Mouse (Mus musculus) neural tube, embryonic 14.5 days (tissue): Measurements from ENCODE around the gene Nxph4. TPM values are rescaled to one million over a fixed set of nuclear protein-coding genes. Genes with fewer than 3 reads are reported as not detected.

Source experiments
- ATAC-seq: fragments of 200-750 bp; cut with Nextera tagmentation; 2 replicates; pipeline ENCODE4 v1.8.0; 2017; ENCODE audit warnings: low read depth, mild to moderate bottlenecking, moderate TSS enrichment, moderate library complexity
- H3K27ac ChIP-seq: fragments of 300-500 bp; sonication (generic); 2 replicates; pipeline ENCODE4 v1.5.1; 2014; ENCODE audit warnings: low read depth, mild to moderate bottlenecking, control low read depth, low read length, moderate library complexity, mixed read lengths
- H3K27me3 ChIP-seq: fragments of 300-500 bp; sonication (generic); 2 replicates; pipeline ENCODE4 v1.6.1; 2014; ENCODE audit warnings: low read length; ENCODE audit not compliant: control insufficient read depth, insufficient read depth
- H3K36me3 ChIP-seq: fragments of 300-500 bp; sonication (generic); 2 replicates; pipeline ENCODE4 v1.6.1; 2014; ENCODE audit warnings: low read length, mixed read lengths; ENCODE audit not compliant: control insufficient read depth, insufficient read depth
- H3K4me1 ChIP-seq: fragments of 300-500 bp; sonication (generic); 2 replicates; pipeline ENCODE4 v1.6.1; 2014; ENCODE audit warnings: low read length; ENCODE audit not compliant: control insufficient read depth, insufficient read depth
- H3K4me2 ChIP-seq: fragments of 300-500 bp; sonication (generic); 2 replicates; pipeline ENCODE4 v1.6.1; 2014; ENCODE audit warnings: mild to moderate bottlenecking, low read depth, low read length, control low read depth
- H3K4me3 ChIP-seq: fragments of 300-500 bp; sonication (generic); 2 replicates; pipeline ENCODE4 v1.5.1; 2014; ENCODE audit warnings: low read depth, low read length, control low read depth, mixed read lengths
- H3K9ac ChIP-seq: fragments of 300-500 bp; sonication (generic); replicated peaks from 2 replicates; pipeline ENCODE4 v1.6.1; 2014; ENCODE audit warnings: low read depth, mild to moderate bottlenecking, control low read depth, low read length, mixed read lengths
- H3K9me3 ChIP-seq: fragments of 300-500 bp; sonication (generic); 2 replicates; pipeline ENCODE4 v1.6.1; 2016; ENCODE audit warnings: low read length; ENCODE audit not compliant: control insufficient read depth
- WGBS: fragments of 180-500 bp; shearing (Covaris S2); extraction: QIAGEN DNeasy Blood & Tissue Kit; methylation state at CpG from one replicate; pipeline ENCODE4 v1.1.7; 2014; 5-methylcytosine and 5-hydroxymethylcytosine counted together
- polyA plus RNA-seq: library from polyadenylated mRNA; unstranded; fragments of >200 nt; fragmentation: Nextera tagmentation; extraction: Ambion mirVana; gene quantifications from 2 replicates; pipeline ENCODE4 v1.2.1, GENCODE M21; 2014

The Nxph4 gene
- polyA plus RNA-seq, 1 experiment from 2014 or later = 80.4 TPM

- WGBS = 36% methylated on average over 9 of the region's 9 CpGs
- no peaks in the 10 kb centered on the region for H3K9me3 ChIP-seq
- H3K27ac ChIP-seq = no peak overlapping the region
- ATAC-seq = no peak
- H3K36me3 ChIP-seq = peaks cover 6% of the 10 kb centered on the region; the same call in 1 of the 2 replicates
- peaks cover 43% of the 10 kb centered on the region for H3K4me1 ChIP-seq
- no peak overlapping the region for H3K4me2 ChIP-seq
- H3K27me3 ChIP-seq = no peaks in the 10 kb centered on the region
- 0 out of 2 replicates have a peak overlapping the region, but pooled peaks have one; percentile 5 for H3K4me3 ChIP-seq
- no peak overlapping the region for H3K9ac ChIP-seq
Observed at GRCm38 (mm10) chr10:127515271-127515982, 18.9 kb downstream of the Nxph4 start.

- Histone ChIP-seq H3K4me3 (0 out of 2 replicates have a peak within 1 kb of the TSS, but pooled peaks have one; percentile 5), H3K36me3 (peaks cover 5% of the 10 kb centered on the region; the same call in 1 of the 2 replicates), H3K9me3 (no peaks in the 10 kb centered on the region), H3K9ac (peak within 1 kb of the TSS; percentile 28; the same call in 1 of the 2 replicates), H3K27me3 (no peaks in the 10 kb centered on the region), H3K4me1 (peaks cover 50% of the 10 kb centered on the region), H3K27ac (peak within 1 kb of the TSS; percentile 99; the same call in 1 of the 2 replicates), H3K4me2 (peak within 1 kb of the TSS; percentile 19; the same call in 1 of the 2 replicates)
- 13% methylated on average over 6 of the region's 6 CpGs for WGBS
- ATAC-seq = no peak
Observed at GRCm38 (mm10) chr10:127514764-127515163, 19.6 kb downstream of the Nxph4 start, which contains the start of gene Ndufa4l2. Gene Ndufa4l2 (plus strand): TSS chr10:127514967.

GRCm38 (mm10) chr10:127514111-127514698 is 20.2 kb downstream of the Nxph4 start:
- no peaks in the 10 kb centered on the region for H3K27me3 ChIP-seq
- ATAC-seq = no peak
- H3K27ac ChIP-seq = peak overlapping the region; percentile 99; the same call in 1 of the 2 replicates
- no peaks in the 10 kb centered on the region for H3K9me3 ChIP-seq
- 14% methylated on average over 13 of the region's 13 CpGs for WGBS
- H3K9ac ChIP-seq = peak overlapping the region; percentile 28; the same call in 1 of the 2 replicates
- H3K36me3 ChIP-seq = no peaks in the 10 kb centered on the region
- H3K4me1 ChIP-seq = peaks cover 56% of the 10 kb centered on the region
- no peak overlapping the region for H3K4me3 ChIP-seq
- H3K4me2 ChIP-seq = peak overlapping the region; percentile 19; the same call in 1 of the 2 replicates

- no peak for ATAC-seq
- H3K4me2 ChIP-seq = peak overlapping the region; percentile 90; the same call in 1 of the 2 replicates
- no peaks in the 10 kb centered on the region for H3K9me3 ChIP-seq
- peak overlapping the region; percentile 28; the same call in 1 of the 2 replicates for H3K9ac ChIP-seq
- H3K27ac ChIP-seq = peak overlapping the region; percentile 99; the same call in 1 of the 2 replicates
- H3K27me3 ChIP-seq = no peaks in the 10 kb centered on the region
- under 1% methylated on average over 16 of the region's 16 CpGs for WGBS
- H3K4me3 ChIP-seq = no peak overlapping the region
- peaks cover 60% of the 10 kb centered on the region for H3K4me1 ChIP-seq
- no peaks in the 10 kb centered on the region for H3K36me3 ChIP-seq
Observed at GRCm38 (mm10) chr10:127513501-127514091, 20.8 kb downstream of the Nxph4 start.

- H3K4me1 ChIP-seq = peaks cover 67% of the 10 kb centered on the region
- peak overlapping the region; percentile 90; the same call in 1 of the 2 replicates for H3K4me2 ChIP-seq
- peak overlapping the region; percentile 28; the same call in 1 of the 2 replicates for H3K9ac ChIP-seq
- H3K4me3 ChIP-seq = peak overlapping the region; percentile 34; the same call in 1 of the 2 replicates
- H3K27ac ChIP-seq = peak overlapping the region; percentile 99
- peak; percentile 17; the same call in 1 of the 2 replicates for ATAC-seq
- no peaks in the 10 kb centered on the region for H3K27me3 ChIP-seq
- under 1% methylated on average over 27 of the region's 27 CpGs for WGBS
- H3K36me3 ChIP-seq = no peaks in the 10 kb centered on the region
- no peaks in the 10 kb centered on the region for H3K9me3 ChIP-seq
Observed at GRCm38 (mm10) chr10:127512813-127513212, 21.5 kb downstream of the Nxph4 start.

- 1% methylated on average over 7 of the region's 7 CpGs for WGBS
- ATAC-seq = no peak; the same call in 1 of the 2 replicates
- H3K27me3 ChIP-seq = no peaks in the 10 kb centered on the region
Observed at GRCm38 (mm10) chr10:127512307-127512666, 22.1 kb downstream of the Nxph4 start.

GRCm38 (mm10) chr10:127511634-127512306 is 22.6 kb downstream of the Nxph4 start:
- peaks cover 62% of the 10 kb centered on the region for H3K4me1 ChIP-seq
- H3K4me2 ChIP-seq = peak overlapping the region; percentile 90
- no peaks in the 10 kb centered on the region for H3K27me3 ChIP-seq
- H3K36me3 ChIP-seq = no peaks in the 10 kb centered on the region
- H3K4me3 ChIP-seq = peak overlapping the region; percentile 34
- ATAC-seq = peak; percentile 6; the same call in 1 of the 2 replicates
- peak overlapping the region; percentile 80 for H3K9ac ChIP-seq
- WGBS = under 1% methylated on average over 44 of the region's 46 CpGs
- H3K9me3 ChIP-seq = no peaks in the 10 kb centered on the region
- H3K27ac ChIP-seq = peak overlapping the region; percentile 99

More at GRCm38 (mm10) chr10:127512307-127512666, 22.1 kb downstream of the Nxph4 start:
- peak overlapping the region; percentile 80 for H3K9ac ChIP-seq
- no peaks in the 10 kb centered on the region for H3K36me3 ChIP-seq
- H3K9me3 ChIP-seq = no peaks in the 10 kb centered on the region
- H3K4me1 ChIP-seq = peaks cover 67% of the 10 kb centered on the region
- H3K27ac ChIP-seq = peak overlapping the region; percentile 99
- H3K4me3 ChIP-seq = peak overlapping the region; percentile 34
- H3K4me2 ChIP-seq = peak overlapping the region; percentile 90

GRCm38 (mm10) chr10:127510895-127511617 is 23.3 kb downstream of the Nxph4 start:
- ATAC-seq = no peak
- WGBS = 5% methylated on average over 11 of the region's 11 CpGs

More at GRCm38 (mm10) chr10:127510895-127511617, 23.3 kb downstream of the Nxph4 start:
- H3K36me3 ChIP-seq = no peaks in the 10 kb centered on the region
- H3K4me2 ChIP-seq = peak overlapping the region; percentile 90
- H3K4me3 ChIP-seq = peak overlapping the region; percentile 34
- H3K27ac ChIP-seq = peak overlapping the region; percentile 99
- peak overlapping the region; percentile 80 for H3K9ac ChIP-seq
- H3K27me3 ChIP-seq = no peaks in the 10 kb centered on the region
- peaks cover 58% of the 10 kb centered on the region for H3K4me1 ChIP-seq
- H3K9me3 ChIP-seq = no peaks in the 10 kb centered on the region
